Mouse (Mus musculus): Measurements from ENCODE around the gene Hps4.

The Hps4 gene

DNA sequence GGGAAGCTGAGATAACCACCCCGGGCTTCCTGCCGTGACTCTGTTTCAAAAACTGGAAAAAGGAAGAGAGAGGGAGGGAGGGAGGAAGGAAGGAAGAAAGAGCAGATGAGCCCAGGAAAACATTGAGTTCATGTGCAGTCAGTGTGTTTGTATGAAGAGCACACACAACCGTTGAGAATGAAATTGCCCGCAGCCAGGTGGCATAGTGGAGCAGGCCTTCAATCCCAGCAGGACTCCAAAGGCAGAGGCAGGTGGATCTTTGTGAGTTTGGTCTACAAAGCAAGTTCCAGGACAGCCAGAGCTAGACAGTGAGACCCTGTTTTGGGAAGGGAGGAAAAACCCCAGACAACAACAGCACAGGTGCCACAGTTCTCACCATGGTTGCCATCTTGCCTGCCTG is 24.5 kb downstream of the Hps4 start:
- DNase-seq (ENCODE audit: low spot score), result no peak

DNA sequence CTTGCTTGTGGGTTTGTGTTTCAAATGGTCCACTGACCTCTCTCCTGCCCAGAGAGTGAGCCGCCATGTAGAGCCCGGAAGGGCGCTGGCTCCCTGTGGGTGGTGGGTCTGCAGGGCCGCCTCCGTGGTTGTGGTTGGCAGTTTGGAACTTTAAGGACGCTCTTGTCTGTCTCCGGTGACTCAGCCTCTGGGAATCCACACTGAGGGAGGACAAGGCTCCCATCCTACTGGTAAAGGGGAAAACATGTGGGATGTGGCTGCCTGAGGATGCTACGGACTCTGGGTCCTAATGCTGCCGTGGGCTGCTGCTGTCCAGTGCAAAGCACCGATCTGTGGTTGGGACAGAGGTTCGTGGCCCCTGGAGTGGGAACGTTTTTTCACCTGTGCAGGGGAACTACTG is 25.0 kb downstream of the Hps4 start:
- no peak for DNase-seq (ENCODE audit: low spot score)

DNA sequence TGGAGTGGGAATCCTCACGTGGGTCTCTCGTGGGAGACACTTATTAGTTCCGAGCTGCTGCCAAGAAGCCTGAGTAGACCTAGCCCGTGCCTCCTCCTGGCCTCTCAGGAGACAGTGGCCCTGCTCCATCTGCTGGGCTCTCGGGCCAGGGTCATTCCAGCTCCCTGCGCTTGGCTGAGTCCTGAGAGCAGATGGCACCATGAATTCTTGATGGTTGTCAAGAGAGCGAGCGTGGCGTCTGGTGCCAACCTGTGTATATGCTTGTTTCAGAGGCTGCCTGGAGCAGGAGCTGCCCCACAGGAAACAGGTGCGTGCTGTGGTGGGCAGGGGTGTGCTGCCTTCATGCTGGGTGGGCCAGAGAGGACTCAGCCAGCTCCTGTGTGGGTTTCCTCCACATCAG is 25.8 kb downstream of the Hps4 start:
- DNase-seq (ENCODE audit: low spot score), result no peak

DNA sequence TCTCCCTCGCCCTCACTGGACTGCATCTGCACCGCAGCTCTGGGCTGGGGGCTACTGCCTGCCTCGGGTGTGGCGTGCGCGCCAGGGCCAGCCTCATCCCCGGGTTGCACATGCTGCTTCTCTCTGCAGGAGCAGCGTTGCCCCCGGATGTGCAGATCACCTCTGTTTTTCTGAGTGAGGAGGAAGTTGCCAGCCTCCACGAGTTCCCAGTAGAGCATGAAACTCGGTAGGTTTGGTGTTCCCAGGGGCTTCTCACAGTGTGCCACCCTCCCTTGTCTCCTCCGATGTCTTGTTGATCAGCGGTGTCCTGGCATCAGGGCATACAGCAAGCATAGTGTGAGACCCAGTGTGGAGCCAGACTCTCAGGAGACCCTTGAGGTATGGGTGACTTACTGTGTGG is 26.4 kb downstream of the Hps4 start:
- DNase-seq (ENCODE audit: low spot score), result no peak

DNA sequence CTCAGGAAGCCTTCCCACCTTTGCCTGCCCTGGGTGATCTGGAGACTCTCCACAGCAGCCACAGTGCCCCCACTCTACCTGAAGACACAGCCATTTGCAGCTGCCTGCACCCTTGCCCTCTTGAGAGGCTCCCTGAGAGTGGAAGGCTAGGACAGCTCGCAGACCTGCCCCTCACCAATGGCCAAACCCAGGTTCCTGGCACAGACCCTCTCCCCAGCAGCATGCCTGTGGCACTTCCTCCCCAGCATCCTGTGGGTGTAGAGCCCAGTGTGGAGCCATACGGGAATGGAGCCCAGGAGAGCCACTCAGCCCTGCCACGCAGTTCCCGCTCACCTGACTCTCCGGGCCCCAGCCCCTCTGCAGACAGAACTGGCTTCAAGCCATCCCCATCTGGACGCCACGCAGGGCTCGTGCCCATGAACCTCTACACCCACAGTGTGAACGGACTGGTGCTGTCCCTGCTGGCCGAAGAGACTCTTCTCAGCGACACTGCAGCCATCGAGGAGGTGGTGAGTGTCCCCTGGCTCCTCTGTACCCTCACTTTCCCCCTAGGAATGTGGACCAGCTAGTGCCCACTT is 27.4 kb downstream of the Hps4 start:
- DNase-seq (ENCODE audit: low spot score), result no peak

DNA sequence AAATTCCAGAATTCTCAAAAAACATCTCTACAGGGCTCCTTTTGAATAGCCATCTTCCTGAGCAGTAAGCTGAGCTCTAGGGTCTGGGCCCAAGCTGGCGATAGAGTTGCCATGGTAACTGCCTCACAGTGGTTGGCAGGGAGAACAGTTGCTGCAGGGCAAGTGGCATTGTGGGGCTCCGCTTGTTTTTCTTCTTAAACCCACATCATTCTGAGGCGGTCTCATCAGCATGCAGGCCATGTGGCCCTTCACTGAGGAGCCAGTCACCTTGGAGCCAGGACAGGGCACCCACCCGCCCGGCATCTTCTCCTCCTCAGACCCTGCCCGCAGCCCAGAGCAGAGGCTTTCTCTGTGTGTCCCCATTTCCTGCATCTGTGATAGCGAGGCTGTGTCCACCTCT is 29.1 kb downstream of the Hps4 start:
- DNase-seq (ENCODE audit: low spot score), result peak; percentile 71

DNA sequence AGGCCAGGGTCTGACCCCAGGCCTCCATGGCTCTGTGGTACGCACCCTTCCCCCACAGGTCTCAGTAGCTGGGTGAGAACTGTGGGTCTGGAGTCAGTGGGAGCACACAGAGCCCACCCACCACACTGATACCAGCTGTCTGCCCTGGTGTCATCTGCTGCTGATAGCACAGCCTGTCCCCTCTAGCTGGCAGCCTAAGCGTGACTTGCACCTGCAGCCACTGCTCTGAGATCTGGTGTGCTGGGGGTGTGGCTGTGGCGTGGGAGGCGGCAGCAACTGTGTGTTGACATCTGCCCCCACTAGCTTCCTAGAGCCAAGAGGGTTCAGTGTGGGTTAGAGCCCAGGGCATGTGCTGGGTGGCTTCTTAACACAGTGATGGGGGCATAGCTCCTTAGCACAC is 33.2 kb downstream of the Hps4 start:
- no peak for DNase-seq (ENCODE audit: low spot score)

DNA sequence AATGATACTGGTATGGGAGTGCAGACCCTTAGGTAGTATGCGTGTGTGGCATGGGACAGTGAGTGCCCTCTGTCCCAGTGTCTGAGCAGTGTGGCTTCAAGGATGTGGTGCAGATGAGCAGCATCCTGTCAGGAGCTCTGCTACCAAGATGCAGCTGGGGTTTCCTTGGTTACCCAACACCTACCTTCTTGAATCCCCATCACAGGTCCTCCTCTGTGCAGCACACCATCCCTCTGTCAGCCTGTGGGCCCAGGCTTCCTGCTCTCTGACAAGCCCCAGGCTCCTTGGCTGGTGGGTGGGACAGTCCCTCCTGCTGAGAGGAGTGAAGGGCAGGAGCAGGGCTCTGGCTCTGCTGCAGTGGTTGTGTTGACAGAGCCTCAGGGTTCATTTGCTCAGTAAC is 34.5 kb downstream of the Hps4 start:
- DNase-seq (ENCODE audit: low spot score), result no peak

DNA sequence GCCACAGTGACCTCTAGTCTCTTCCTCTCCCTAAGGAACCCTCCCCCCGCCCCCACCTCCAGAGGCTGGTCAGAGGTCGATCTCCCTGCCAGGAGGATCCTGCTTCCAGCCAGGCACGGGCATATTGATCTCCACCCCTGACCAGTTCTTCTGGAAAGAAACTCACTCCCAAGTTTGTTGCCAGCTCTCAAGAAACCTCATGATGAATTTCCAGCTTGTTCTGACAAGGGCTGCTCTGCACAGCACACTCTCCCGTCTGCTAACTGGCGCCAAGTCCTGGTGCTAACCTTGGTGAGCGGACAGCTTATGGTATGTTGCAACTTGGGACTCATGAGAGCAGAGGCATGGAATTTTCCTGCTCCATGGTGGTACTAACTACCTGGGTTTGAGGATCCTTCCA is 35.8 kb downstream of the Hps4 start:
- no peak for DNase-seq (ENCODE audit: low spot score)

DNA sequence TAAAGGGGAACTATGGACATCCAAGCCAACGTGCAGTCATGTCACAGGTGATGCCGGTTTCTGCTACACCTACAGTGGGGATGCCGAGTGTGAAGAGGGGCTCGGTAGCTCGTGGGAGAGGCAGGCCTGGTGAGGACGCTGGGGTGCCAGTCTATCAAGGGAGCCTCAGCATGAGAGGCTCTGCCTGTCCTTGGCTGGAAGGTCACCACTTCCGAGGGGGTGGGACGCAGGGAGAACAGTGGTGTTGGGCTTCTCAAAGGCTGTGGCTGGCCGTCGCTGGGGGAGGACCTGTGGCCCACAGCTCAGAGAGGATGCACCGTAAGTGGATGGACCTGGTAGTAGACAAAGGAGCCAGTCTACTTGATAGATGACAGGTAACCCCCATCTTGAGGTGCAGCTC is 38.3 kb downstream of the Hps4 start:
- no peak for DNase-seq (ENCODE audit: low spot score)

DNA sequence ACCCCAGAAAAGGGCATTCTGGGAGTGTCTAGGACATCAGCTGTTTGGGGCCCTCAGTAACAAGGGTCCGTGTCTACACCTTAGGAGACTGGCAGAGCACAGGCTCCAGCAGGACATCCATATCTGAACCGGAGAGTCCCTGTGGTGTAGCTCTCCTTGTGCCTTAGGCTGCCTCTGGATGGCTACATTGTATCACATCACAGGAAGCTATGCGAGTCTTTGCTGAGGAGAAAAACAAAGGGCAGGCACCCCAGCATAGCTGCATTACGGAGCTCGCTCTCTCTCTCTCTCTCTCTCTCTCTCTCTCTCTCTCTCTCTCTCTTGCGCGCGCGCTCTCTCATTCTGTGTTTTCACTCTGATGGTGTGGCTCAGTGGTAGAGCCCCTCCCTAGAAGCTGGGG is 39.2 kb downstream of the Hps4 start:
- DNase-seq (ENCODE audit: low spot score), result no peak

DNA sequence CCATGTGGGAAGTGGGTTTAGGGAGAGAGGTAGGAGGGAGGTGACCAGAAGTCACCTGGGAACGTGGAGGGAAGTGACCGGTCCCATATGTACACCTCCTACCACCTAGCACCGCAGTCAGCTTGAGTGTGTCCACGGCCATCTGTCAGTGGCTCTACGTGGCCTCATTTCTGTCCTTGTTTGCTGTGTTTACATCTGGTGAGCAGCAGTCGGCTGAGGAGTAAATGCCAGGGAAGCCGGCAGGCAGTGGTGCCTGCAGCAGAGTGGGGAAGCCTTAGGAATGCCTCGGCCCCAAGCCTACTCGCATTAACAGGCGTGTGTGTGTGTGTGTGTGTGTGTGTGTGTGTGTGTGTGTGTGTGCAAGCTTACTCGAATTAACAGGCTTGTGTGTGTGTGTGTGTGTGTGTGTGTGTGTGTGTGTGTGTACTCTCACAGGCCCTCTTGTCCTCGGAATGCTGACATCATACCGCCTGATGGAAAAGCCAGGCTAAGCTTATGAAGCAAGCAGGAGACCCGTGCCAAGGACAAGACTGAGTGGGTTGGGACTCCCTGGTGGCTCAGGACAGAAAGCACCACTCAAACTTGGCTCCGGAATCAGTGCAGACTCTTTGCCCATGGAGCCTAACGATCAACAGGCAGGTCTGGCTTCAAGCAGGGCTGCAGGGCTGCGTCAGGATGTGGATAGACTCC is 39.9 kb downstream of the Hps4 start:
- no peak for DNase-seq (ENCODE audit: low spot score)

DNA sequence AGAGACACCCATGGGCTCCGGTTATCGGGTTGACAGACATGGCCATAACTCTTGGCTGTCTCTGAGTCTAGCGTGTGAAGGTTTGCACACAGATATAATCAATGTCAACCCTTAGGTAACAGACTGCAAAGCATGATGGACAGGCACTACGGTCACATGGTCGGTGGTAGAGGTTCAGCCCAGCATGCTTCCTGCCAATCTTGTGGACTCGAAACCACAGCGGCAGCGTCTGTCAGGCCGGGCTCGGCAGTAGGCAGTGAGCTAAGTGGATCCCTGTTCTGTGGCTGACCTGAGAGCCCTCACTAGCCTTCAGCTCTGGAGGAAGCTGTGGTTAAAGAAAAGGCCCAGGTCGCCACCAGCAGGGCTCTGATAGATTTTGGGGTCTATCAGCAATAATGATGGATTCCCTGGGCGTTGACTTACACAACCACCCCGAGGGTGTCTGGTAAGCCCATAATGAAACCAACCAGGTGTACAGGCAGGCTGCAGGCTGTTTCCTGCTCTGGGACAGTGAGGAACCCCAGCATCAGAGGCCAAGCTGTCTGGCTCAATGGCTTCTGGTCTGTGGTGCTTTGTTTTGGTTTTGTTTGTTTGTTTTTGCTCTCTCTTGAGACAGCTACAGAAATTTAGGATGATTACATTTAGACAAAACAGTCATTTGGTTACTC is 42.1 kb downstream of the Hps4 start:
- DNase-seq (ENCODE audit: low spot score), result no peak

DNA sequence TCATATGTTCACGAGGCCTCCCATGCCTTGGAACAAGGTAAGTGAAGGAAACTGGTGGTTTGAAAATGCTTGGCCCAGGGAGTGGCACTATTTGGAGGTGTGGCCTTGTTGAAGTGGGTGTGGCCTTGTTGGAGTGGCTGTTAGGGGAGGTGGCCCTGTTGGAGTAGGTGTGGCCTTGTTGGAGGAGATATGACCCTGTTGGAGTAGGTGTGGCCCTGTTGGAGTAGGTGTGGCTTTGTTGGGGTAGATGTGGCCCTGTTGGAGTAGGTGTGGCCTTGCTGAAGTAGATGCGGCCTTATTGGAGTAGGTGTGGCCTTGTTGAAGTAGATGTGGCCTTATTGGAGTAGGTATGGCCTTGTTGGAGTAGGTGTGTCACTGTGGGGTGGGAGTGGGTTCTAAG is 43.1 kb downstream of the Hps4 start:
- DNase-seq (ENCODE audit: low spot score), result no peak

DNA sequence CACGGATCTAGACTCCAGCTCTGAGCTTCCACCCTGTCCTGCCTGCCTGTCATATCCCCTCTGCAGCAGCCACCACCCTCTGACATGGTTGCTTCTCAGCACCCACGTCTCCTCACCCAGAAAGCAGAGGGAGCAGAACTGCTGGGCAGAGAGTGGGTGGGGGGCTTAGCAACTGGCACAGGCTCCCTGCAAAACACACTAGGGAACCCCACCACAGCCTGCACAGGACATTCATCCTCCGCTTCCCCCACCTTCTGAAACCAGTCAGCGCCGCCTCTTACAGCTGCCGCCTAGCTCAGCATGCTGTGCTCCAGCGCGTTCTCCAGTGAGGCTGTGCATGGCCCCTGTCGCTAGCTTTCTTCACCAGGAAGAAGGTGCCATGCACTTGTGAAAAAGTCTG is 46.5 kb downstream of the Hps4 start:
- DNase-seq (ENCODE audit: low spot score), result no peak

DNA sequence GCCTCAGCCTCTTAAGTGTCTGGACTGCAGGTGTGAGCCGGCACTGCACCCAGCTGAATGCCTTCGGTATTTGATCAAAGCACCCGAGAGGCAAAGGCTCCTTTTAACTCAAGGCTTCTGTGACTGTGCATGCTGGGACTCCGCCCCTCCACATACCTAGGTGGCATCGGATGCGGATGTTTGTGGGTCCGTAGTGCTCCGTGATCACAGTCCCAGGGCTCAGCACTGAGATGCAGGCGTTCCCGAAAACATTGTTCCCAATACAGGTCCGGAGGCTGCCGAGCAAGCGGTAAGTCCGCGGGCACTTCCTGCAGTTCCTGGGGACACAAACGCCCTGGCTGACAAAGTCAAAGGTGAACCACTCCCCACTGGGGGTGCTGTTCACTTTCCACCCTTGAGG is 48.1 kb downstream of the Hps4 start:
- no peak for DNase-seq (ENCODE audit: low spot score)

DNA sequence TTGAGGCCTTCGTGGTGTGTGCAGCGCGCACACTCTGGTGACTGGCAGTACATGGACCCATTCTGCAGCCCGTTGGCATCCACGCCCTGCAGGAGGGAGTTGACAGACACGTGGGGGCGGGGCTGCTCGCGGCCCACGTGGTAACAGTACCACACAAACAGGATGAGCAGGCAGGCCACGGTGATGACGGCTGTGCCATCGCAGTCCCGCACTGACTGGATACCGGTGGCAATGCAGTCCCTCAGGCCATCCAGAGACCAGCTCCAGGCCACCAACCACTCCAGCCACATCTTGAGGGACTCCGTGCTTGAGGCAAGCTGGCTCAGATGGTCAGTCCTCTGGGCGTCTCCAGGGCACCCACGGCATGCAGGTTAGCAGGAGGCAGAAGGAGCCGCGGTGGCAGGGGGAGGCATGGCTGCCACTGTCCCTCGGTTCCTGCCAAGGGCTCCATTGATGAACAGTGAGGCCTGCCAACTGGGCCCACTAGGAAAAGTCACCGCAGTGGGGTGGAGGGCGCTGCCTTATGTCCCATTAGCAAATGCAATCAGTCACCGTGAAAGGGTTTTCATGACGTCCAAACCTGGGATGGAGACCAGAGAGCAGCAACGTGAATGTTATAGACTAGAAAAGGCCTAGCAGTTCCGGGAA is 48.9 kb downstream of the Hps4 start:
- DNase-seq (ENCODE audit: low spot score), result no peak

DNA sequence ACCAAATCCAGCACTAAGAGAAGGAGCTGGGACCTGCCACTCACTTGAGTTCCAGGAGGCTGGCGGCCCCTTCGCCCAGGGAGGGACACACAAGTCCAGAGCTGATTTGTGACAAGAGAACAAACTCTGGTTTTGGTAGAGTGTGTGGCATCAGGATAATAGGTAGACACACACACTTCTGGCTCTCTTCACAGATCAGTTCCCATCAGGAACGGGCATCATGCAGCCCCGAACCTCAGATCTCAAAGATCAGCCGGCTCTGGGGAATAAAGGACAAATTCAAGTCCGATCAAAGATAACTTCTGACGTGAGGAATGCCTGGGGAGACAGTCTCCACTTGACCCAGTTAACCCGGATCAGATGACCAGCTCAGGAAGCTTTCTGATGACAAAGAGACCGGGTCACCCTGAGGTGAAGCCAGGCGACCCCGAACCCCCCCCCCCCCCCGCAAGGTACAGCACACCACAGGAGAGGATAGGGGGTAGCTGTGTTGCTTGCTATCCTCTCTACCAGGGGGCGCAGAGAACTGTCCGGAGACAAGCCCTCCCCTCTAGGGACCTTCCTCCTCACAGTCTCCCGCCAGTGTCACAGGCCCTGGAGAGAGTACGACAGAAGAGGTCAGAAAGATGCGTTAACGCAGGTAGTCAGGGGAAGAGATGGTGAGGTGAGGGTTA is 51.0 kb downstream of the Hps4 start:
- no peak for DNase-seq (ENCODE audit: low spot score)

DNA sequence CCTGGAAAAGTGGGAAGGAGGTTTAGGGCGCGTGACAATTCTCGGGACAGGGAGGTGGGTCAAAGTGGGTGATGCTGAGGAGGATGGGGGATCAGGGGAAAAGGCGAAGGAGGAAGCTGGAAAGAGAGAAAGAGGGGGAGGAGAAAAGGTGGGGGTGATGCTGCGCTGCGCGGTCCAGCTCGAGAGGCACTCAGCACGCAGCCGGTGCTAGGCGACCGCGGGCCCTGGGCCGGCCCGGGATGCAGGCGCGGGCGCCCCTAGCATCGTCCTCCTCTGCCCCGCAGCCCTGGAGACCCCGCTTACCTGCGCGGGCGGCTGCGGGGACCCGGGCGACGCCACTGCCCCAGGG is 51.5 kb downstream of the Hps4 start:
- DNase-seq (ENCODE audit: low spot score), result peak; percentile 49

DNA sequence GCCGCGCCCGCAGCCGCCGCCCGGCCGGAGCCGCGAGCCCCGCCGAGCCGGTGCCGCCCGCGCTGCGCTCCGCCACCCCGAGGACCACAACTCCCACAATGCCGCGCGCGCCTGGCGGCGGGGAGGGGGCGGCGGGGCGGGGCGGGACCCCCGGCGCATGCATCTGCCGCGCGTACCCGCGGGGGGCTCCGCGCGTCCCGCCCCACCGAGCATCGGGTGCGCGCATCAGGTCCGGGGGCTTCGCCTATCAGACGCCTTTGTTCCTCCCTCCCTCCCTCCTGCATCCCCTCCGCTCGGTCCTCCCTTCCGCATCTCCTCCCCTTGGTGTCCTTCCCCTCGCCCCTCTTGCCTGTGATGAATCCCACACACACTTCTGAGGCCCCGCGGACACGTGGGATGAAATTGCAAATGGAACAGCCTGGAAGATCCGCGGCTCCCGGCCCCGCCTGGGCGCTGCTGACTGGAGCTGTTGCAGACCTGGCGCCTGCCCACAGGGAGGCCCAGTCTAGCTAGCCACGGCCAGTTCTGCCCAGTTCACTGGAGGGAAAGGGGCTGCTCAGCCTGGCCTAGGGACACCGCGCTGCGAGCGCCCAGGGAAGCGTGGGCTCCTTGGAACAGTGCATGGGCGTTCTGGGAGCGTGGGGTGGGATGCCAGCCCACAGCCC is 52.0 kb downstream of the Hps4 start, which contains the start of gene Asphd2:
Gene Asphd2 (minus strand): TSS at position 88 of the 665 bp plus-strand sequence.
- peak; percentile 90 for DNase-seq (ENCODE audit: low spot score)

DNA sequence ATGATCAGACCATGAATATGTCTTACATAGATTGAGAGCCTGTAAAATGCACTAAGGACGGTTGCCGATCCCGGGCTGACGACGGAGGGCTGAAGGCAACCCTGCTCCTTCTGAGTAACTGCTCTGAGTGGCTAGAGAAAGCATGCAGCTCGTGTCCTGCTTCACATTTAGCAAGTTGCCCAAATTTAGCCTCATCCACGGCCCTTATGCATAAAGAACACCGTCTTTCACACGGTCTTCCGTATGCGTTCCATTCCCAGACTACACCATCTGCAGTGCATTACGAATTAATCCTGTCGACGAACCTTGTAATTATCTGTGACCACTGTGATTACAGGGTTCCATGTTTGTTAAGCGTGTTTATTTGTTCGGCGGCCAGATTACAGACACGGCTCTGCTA is 53.2 kb downstream of the Hps4 start:
- no peak for DNase-seq (ENCODE audit: low spot score)

DNA sequence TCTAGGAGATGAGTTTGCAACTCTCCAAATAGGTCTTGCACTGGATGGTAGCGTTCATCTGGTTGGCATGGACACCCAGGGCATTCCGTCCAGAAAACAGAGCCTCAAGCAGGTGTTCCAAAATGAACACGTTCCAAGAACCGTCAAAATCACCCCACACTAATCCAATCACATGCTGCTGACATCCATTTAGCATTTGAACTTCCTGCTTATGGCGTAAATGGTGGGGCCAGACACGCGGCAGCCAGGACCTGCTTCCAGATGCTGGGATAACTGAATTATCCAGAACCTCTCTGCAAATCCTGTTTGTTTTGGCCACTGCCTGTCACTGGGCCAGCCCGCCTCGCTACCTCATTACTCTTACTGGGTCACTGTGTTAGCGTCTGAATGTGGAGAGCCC is 56.4 kb downstream of the Hps4 start:
- DNase-seq (ENCODE audit: low spot score), result no peak
